ENCODE assay signal across 15 mouse cellular contexts in the genomic region with DNA sequence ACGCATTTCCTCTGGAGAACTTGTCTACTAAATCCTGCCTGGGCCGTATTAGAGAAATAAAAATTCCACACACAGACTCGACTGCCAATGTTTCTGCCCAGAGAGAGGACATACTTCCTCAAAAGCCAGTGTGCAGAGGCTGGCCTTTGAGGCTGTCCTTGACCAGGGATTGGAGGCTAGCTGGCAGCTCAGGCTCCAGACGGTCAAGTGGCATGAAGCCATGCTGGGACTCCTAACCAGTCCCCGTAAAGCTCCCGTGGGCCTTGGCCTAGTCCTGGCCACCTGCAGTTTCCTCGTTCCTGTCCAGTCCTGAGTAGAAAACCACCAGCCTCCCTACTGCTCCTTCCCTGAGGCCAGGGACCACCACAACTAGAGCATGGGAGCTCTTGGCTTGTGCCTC.
DNase-seq lines count a peak whose midpoint lies in the region; ATAC-seq lines count a peak whose summit lies in the region.
"Had no signal": no experiment of that assay in that cellular context is flagged by ENCODE, and none has a peak within 500 bp of the region (broad histone marks: within the 10 kb centered on the region; RNA-seq: fewer than 3 reads in every experiment).

No protein-coding gene starts in this region.

- no peak overlapping the region for H3K4me2 ChIP-seq in midbrain, embryonic 14.5 days (ENCODE audit: low read length)
- H3K4me2 ChIP-seq in midbrain, embryonic 11.5 days: no peak overlapping the region
- no peak overlapping the region for H3K4me2 ChIP-seq in neural tube, embryonic 15.5 days
- H3K4me2 ChIP-seq in forebrain, embryonic 13.5 days: no peak overlapping the region
- H3K4me2 ChIP-seq: heart, embryonic 13.5 days; liver, embryonic 15.5 days had no signal

- H3K4me1 ChIP-seq in midbrain, embryonic 14.5 days (ENCODE audit: control insufficient read depth, insufficient read depth, low read length): peaks cover 13% of the 10 kb centered on the region
- no peaks in the 10 kb centered on the region for H3K4me1 ChIP-seq in midbrain, embryonic 11.5 days (ENCODE audit: control insufficient read depth, insufficient read depth, low read length)
- H3K4me1 ChIP-seq in neural tube, embryonic 15.5 days: peaks cover 30% of the 10 kb centered on the region
- peaks cover 13% of the 10 kb centered on the region for H3K4me1 ChIP-seq in forebrain, embryonic 13.5 days
- H3K4me1 ChIP-seq: heart, embryonic 13.5 days; liver, embryonic 15.5 days had no signal

- no peak overlapping the region for H3K4me3 ChIP-seq in midbrain, embryonic 14.5 days (replicated peaks; ENCODE audit: low read depth, low read length)
- H3K4me3 ChIP-seq in midbrain, embryonic 11.5 days (ENCODE audit: low read depth, low read length): no peak overlapping the region
- no peak overlapping the region for H3K4me3 ChIP-seq in neural tube, embryonic 15.5 days (replicated peaks)
- H3K4me3 ChIP-seq in forebrain, embryonic 13.5 days: no peak overlapping the region
- H3K4me3 ChIP-seq: heart, embryonic 13.5 days; liver, embryonic 15.5 days had no signal

- H3K27me3 ChIP-seq in midbrain, embryonic 14.5 days (ENCODE audit: control insufficient read depth, insufficient read depth, low read length): no peaks in the 10 kb centered on the region
- no peaks in the 10 kb centered on the region for H3K27me3 ChIP-seq in midbrain, embryonic 11.5 days (ENCODE audit: control insufficient read depth, insufficient read depth, low read length)
- H3K27me3 ChIP-seq in neural tube, embryonic 15.5 days (replicated peaks): no peaks in the 10 kb centered on the region
- 0 out of 2 replicates have a peak, but pooled peaks cover 2% of the 10 kb centered on the region for H3K27me3 ChIP-seq in forebrain, embryonic 13.5 days
- H3K27me3 ChIP-seq: liver, embryonic 15.5 days had no signal

- H3K27ac ChIP-seq in midbrain, embryonic 14.5 days (replicated peaks; ENCODE audit: low read depth, low read length): 0 out of 2 replicates have a peak overlapping the region, but pooled peaks have one; percentile 13
- no peak overlapping the region for H3K27ac ChIP-seq in midbrain, embryonic 11.5 days (ENCODE audit: low read depth, low read length)
- H3K27ac ChIP-seq in neural tube, embryonic 15.5 days (replicated peaks): peak overlapping the region; percentile 48
- no peak overlapping the region for H3K27ac ChIP-seq in forebrain, embryonic 13.5 days
- H3K27ac ChIP-seq: heart, embryonic 13.5 days; liver, embryonic 15.5 days had no signal

- WGBS in midbrain, embryonic 14.5 days: 67% methylated on average over 7 of the region's 7 CpGs
- 73% methylated on average over 7 of the region's 7 CpGs for WGBS in midbrain, embryonic 11.5 days
- WGBS in neural tube, embryonic 15.5 days: 56% methylated on average over 7 of the region's 7 CpGs
- 70% methylated on average over 7 of the region's 7 CpGs for WGBS in forebrain, embryonic 13.5 days

- H3K9me3 ChIP-seq in midbrain, embryonic 14.5 days (ENCODE audit: control insufficient read depth, low read length): no peaks in the 10 kb centered on the region
- no peaks in the 10 kb centered on the region for H3K9me3 ChIP-seq in midbrain, embryonic 11.5 days (ENCODE audit: control insufficient read depth, low read length)
- no peaks in the 10 kb centered on the region for H3K9me3 ChIP-seq in neural tube, embryonic 15.5 days (replicated peaks)
- no peaks in the 10 kb centered on the region for H3K9me3 ChIP-seq in forebrain, embryonic 13.5 days (replicated peaks)
- H3K9me3 ChIP-seq: heart, embryonic 13.5 days; liver, embryonic 15.5 days had no signal

- H3K36me3 ChIP-seq in midbrain, embryonic 14.5 days (ENCODE audit: control insufficient read depth, insufficient read depth, low read length): no peaks in the 10 kb centered on the region
- H3K36me3 ChIP-seq in midbrain, embryonic 11.5 days (ENCODE audit: control insufficient read depth, insufficient read depth, low read length): no peaks in the 10 kb centered on the region
- H3K36me3 ChIP-seq in neural tube, embryonic 15.5 days: no peaks in the 10 kb centered on the region
- no peaks in the 10 kb centered on the region for H3K36me3 ChIP-seq in forebrain, embryonic 13.5 days (ENCODE audit: poor library complexity, severe bottlenecking)
- H3K36me3 ChIP-seq: heart, embryonic 13.5 days; liver, embryonic 15.5 days had no signal

- no peak overlapping the region for H3K9ac ChIP-seq in midbrain, embryonic 14.5 days (replicated peaks; ENCODE audit: low read length)
- H3K9ac ChIP-seq in midbrain, embryonic 11.5 days (ENCODE audit: low read length): no peak overlapping the region
- 0 out of 2 replicates have a peak overlapping the region, but pooled peaks have one; percentile 5 for H3K9ac ChIP-seq in neural tube, embryonic 15.5 days (replicated peaks)
- H3K9ac ChIP-seq in forebrain, embryonic 13.5 days: no peak overlapping the region
- H3K9ac ChIP-seq: heart, embryonic 13.5 days; liver, embryonic 15.5 days had no signal

- ATAC-seq in midbrain, embryonic 14.5 days (ENCODE audit: low FRiP score, low TSS enrichment): no peak
- no peak for ATAC-seq in midbrain, embryonic 11.5 days (ENCODE audit: low FRiP score)
- ATAC-seq in neural tube, embryonic 15.5 days (ENCODE audit: low FRiP score): no peak
- ATAC-seq in forebrain, embryonic 13.5 days: no peak

- DNase-seq in cerebellum, postnatal 25 days: peak; percentile 59 to 64
- no peak for DNase-seq in cerebellum, postnatal 4 days (ENCODE audit: low spot score in 2 of 2)
- DNase-seq in midbrain, embryonic 14.5 days: no peak
- no peak for DNase-seq in midbrain, embryonic 11.5 days (ENCODE audit: low spot score, missing footprints)
- DNase-seq in brain, adult 2 months (ENCODE audit: low read depth, low spot score): peak; percentile 40
- DNase-seq: heart, postnatal 4 days; kidney, adult 11 months; kidney, postnatal 4 days; lung, postnatal 10 days; right cerebral cortex, postnatal 25 days; thymus, postnatal 4 days had no signal

Comparison
In these comparisons a context has a peak if more than half of its experiments do, and no peak if none do; other contexts are left out.
1. DNase-seq: peak in cerebellum, postnatal 25 days (2 of 2) and brain, adult 2 months (single experiment); none in cerebellum, postnatal 4 days (0 of 2), midbrain, embryonic 14.5 days (single experiment) and midbrain, embryonic 11.5 days (single experiment).
2. H3K27ac ChIP-seq: peak in midbrain, embryonic 14.5 days (single experiment) and neural tube, embryonic 15.5 days (single experiment); none in midbrain, embryonic 11.5 days (single experiment) and forebrain, embryonic 13.5 days (single experiment).